Mouse (Mus musculus) lung, postnatal 0 days (tissue): ENCODE data around the gene Msto1.

Experiments used
- CTCF ChIP-seq: IDR thresholded peaks from 2 replicates; pipeline ENCODE4 v1.5.1; 2016; ENCODE audit warnings: antibody characterized with exemption, mild to moderate bottlenecking
- EP300 ChIP-seq: IDR thresholded peaks from 2 replicates; pipeline ENCODE4 v1.6.1; 2016; ENCODE audit warnings: antibody characterized with exemption, mild to moderate bottlenecking, control low read depth

- TF ChIP-seq EP300 (no peak), CTCF (no peak)
Observed at GRCm38 (mm10) chr3:88904803-88905202, 9.0 kb downstream of the Msto1 start.
